Mouse (Mus musculus): ENCODE results near the gene Wdr13.
A peak's percentile ranks its signal among the peaks of the same experiment; 100 is the strongest.
"Not testable (repeated sequence)": the region's sequence is repeated elsewhere in the genome, so short reads cannot be mapped to it uniquely, and the experiment has no call there.

Wdr13 gene

DNA sequence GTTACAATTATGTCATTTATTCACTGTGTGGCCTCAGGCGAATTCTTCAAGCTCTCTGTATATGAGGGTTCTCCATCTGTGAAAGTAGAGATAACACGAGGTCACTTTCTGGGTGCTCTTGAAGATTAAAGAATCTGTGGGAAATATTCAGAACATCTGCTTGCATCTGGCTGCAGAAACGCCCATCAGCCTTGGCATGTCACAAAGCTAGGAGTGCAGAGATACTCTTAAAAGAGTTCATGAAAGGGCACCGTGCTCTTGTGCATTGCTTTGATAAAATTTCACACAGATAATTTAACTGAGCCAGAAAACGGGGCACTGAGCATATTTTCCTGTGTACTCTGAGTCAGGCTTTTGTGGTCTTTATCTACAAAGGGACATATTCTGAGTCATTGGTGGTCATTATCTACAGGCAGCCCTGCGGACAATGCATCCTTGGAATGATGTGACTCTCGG is 30.5 kb downstream of the Wdr13 start:
- DNase-seq, result no peak

- no peak for DNase-seq
These were observed 31.7 kb downstream of the Wdr13 start for GRCm38 (mm10) chrX:8101017-8101416.

DNA sequence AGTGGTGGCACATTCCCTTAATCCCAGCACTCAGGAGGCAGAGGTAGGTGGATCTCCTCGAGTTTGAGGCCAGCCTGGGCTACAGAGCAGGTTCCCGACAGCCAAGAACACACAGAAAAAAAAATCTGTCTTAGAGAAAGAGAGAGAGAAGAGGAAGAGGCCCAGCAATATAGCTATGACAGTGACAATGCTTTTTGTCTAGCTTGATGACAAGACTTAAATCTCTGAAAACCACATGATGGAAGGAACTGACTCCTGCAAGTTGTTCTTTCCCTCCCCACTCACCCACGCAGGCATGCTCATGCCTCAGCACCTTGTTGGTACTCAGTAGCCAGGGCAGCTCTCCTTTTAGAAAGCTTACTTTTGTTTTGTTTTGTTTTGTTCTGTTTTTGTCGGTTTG is 33.3 kb downstream of the Wdr13 start:
- no peak for DNase-seq

DNA sequence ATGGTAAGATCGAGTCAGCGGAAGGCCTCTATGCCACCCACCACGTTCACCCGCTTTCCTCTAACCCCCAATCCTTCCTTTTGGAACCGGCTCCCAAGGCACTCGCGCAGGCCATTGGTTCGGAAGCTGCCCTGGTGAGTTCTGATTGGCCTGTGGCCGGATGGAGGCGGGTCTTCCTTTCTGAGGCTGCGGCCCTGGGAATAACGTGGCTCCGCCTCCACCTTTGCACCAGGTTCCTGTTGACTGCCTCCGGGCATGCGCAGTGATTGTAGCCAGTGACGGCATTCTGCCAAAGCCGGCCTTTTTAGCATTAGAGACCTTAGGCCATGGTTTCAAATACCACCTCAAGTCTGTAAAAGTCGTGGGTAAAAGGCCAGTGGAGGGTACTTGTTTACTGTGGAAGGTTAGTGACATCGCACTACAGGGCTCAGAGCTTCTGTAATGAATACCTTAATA is 35.9 kb downstream of the Wdr13 start:
- DNase-seq, result peak; percentile 90 to 95

DNA sequence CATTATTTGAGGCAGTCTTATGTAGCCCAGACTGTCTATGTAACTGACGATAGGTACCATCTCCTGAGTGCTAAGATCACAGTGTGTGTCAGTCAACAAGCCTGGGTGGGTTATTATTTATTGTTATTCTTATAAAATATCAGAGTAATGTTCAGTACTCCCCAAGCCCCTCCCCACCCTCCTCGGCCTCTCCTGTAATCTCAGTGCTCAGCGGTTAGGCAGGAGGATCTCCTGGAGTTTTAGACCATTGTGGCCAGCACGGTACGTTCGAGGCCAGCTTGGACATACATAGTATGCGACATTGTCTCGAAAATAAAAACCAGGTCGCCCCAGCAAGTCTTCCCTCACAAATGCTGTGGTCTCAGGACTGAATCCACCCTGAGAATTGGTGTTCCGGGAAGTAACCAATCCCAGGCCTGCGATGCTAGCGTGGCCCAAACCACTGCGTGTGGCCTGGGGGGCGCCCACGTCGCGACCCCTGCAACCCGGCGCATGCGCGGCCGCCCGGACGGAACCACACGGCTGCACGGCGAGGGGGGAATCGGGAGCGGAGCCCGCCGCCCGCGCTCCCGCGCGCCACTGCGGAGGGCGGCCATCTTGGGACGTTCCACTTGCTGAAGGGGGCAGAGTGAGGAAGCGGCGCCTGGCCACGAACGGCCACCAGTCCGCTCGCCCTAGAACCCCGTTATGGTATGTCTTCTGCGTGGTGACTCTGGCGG is 36.5 kb downstream of the Wdr13 start:
- DNase-seq, result peak; percentile 67 to 85

DNA sequence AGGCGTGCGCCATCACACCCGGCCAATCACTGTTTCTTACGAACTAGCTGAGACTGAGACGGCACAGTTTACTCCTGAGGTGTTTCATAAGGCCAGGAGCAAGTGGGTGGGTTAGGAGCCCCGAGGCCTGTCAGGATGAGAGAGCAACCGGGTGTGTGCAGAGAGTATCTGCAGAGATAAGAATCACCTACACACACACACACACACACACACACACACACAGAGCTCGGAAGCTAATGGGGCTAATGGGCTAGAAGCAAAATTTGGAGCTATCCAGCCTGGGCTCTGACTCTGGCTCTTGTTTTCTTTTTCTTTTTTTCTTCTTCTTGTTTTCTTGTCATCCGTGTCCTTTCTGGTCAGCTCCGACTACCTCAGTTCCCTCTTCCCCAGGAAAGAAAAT is 37.1 kb downstream of the Wdr13 start:
- no peak for DNase-seq

GRCm38 (mm10) chrX:8090954-8091347 is 41.7 kb downstream of the Wdr13 start:
- DNase-seq, result not testable (repeated sequence)

DNA sequence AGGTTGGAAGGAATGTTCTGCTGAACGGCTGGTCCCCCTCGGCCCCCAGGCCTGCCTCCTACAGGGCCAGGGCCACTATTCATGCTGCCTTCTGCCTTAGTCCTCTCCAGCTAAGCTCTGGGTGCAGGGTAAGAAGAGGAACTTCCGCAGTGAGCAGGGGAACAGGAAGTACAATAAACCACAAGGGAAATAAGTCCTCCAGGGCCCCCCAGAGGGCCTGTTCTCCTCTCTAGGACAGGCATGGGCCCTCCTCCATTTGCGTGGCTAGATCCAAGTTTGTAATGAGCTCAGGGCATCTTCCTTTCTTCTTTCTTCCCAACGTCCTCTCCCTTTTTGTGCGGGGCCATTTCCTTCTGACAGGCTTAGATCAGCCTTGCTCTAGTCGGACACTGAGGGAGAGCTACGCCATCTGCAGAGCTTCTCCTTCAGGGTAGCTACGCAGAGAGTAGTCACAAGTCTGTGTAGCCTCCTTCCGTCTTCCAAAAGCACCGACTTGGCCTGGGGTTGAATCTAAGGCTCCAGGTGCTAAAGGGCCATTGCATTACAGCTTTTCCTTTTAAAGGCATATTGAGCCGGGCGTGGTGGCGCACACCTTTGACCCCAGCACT is 42.2 kb downstream of the Wdr13 start, which contains the start of gene Was:
Gene Was, minus strand, starts transcription at position 153 of the 608 bp plus-strand sequence.
- peak; percentile 32 to 60 for DNase-seq

GRCm38 (mm10) chrX:8089746-8090145 is 42.9 kb downstream of the Wdr13 start:
- peak in 1 of 2 experiments; percentile 4 for DNase-seq

- DNase-seq, result no peak
These were observed 47.1 kb downstream of the Wdr13 start for GRCm38 (mm10) chrX:8085611-8086010.

DNA sequence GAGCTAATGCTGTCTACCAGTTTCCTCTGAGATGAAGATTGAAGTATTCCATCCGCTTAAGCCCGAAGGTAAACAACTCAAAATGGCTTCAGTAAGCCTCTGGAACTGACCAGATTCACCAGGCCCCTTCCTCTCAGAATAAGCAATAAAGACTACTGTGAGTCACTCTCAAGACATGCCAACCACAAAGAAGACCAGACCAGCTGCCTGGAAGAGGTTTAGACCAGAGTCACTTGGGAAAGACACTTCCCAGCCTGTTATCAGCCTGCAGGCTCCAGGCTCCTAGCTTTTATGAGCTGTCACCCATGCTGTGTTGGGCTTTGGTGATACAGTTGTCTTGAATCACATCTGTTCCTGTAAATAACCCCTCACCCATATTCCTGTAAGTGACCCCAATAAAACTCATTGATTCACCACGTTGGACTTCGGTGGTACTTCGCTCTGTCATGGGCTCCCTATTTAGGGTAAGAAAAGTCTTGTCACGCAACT is 47.9 kb downstream of the Wdr13 start:
- DNase-seq, result no peak

GRCm38 (mm10) chrX:8075104-8075503 is 57.6 kb downstream of the Wdr13 start:
- no peak for DNase-seq

DNA sequence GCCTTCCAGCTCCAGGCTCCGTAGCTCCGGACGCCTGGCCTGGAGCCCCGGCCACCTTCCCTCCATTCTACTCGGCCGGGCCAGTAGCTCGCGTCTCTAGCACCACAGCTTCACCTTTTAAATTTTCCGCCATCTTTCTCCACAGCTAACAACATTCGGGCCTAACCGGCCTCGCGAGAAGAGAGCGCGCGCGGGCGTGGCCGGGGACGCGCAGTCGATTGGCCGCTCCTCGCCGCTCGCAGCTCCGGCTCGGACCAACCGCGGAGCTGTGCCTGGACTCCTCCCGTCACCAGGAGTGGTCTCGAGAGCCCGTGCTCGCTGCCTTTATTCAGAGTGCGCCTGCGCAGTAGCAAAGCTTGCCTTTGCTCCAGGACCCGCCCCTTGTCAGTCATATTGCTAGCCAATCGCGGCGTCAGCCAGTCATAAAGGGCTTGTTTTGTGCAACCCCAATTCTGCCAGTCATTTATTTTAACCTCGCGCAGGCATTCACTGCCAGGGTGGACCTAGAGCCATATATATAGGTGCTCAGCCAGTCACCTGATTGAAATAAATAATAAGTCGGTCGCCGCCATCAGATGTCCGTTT is 58.2 kb downstream of the Wdr13 start, which contains the start of gene Suv39h1:
Gene Suv39h1, minus strand, starts transcription at position 331 of the 585 bp plus-strand sequence.
- DNase-seq, result peak; percentile 89 to 95

GRCm38 (mm10) chrX:8073881-8074429 is 58.7 kb downstream of the Wdr13 start:
- peak; percentile 36 to 61 for DNase-seq

Data from thymus, adult 18-20 months (tissue).